Mouse (Mus musculus): ENCODE results near the gene Gm5767. TPM values are rescaled to one million over a fixed set of nuclear protein-coding genes. Genes with fewer than 3 reads are reported as not detected.

Gene Gm5767
- polyA plus RNA-seq, 1 experiment from 2014 or later, result not detected

GRCm38 (mm10) chr16:8671551-8672349 is 8.8 kb upstream of the Gm5767 start, which contains the start of gene Carhsp1:
TSS of gene Carhsp1 (minus strand) at chr16:8672155.
- H3K9ac ChIP-seq, result peak within 1 kb of the TSS; percentile 70
- ATAC-seq (ENCODE audit: insufficient number of reproducible peaks, insufficient read depth, low FRiP score, low TSS enrichment), result peak; percentile 84
- WGBS, result under 1% methylated on average over 67 of the region's 67 CpGs
- H3K4me1 ChIP-seq, result peaks cover 35% of the 10 kb centered on the region
- no peaks in the 10 kb centered on the region for H3K27me3 ChIP-seq
- peak within 1 kb of the TSS; percentile 67 for H3K4me2 ChIP-seq (replicated peaks)
- no peaks in the 10 kb centered on the region for H3K36me3 ChIP-seq
- H3K27ac ChIP-seq, result peak within 1 kb of the TSS; percentile 81
- H3K9me3 ChIP-seq, result no peaks in the 10 kb centered on the region
- H3K4me3 ChIP-seq, result peak within 1 kb of the TSS; percentile 77

- peak overlapping the region; percentile 47; the same call in 1 of the 2 replicates for H3K9ac ChIP-seq
- H3K36me3 ChIP-seq, result no peaks in the 10 kb centered on the region
- ATAC-seq (ENCODE audit: insufficient number of reproducible peaks, insufficient read depth, low FRiP score, low TSS enrichment), result no peak
- no peak overlapping the region for H3K27ac ChIP-seq
- peaks cover 35% of the 10 kb centered on the region for H3K4me1 ChIP-seq
- no peaks in the 10 kb centered on the region for H3K27me3 ChIP-seq
- 2% methylated on average over 18 of the region's 18 CpGs for WGBS
- H3K4me3 ChIP-seq, result peak overlapping the region; percentile 77
- H3K4me2 ChIP-seq (replicated peaks), result peak overlapping the region; percentile 67
- H3K9me3 ChIP-seq, result no peaks in the 10 kb centered on the region
Measured at GRCm38 (mm10) chr16:8672350-8672687, 8.3 kb upstream of the Gm5767 start.

GRCm38 (mm10) chr16:8672811-8673210 is 7.8 kb upstream of the Gm5767 start:
- Histone ChIP-seq H3K4me1 (peaks cover 32% of the 10 kb centered on the region), H3K27ac (no peak overlapping the region), H3K36me3 (no peaks in the 10 kb centered on the region), H3K9me3 (no peaks in the 10 kb centered on the region), H3K27me3 (no peaks in the 10 kb centered on the region), H3K4me2 (replicated peaks) (peak overlapping the region; percentile 67; the same call in 1 of the 2 replicates), H3K9ac (no peak overlapping the region), H3K4me3 (no peak overlapping the region)
- no peak for ATAC-seq (ENCODE audit: insufficient number of reproducible peaks, insufficient read depth, low FRiP score, low TSS enrichment)

GRCm38 (mm10) chr16:8673343-8673742 is 7.2 kb upstream of the Gm5767 start:
- H3K4me2 ChIP-seq (replicated peaks), result no peak overlapping the region
- 68% methylated on average over 6 of the region's 6 CpGs for WGBS
- no peak for ATAC-seq (ENCODE audit: insufficient number of reproducible peaks, insufficient read depth, low FRiP score, low TSS enrichment)
- H3K27ac ChIP-seq, result no peak overlapping the region
- H3K27me3 ChIP-seq, result no peaks in the 10 kb centered on the region
- peaks cover 27% of the 10 kb centered on the region for H3K4me1 ChIP-seq
- H3K36me3 ChIP-seq, result no peaks in the 10 kb centered on the region
- no peak overlapping the region for H3K4me3 ChIP-seq
- H3K9ac ChIP-seq, result no peak overlapping the region
- no peaks in the 10 kb centered on the region for H3K9me3 ChIP-seq

- H3K9ac ChIP-seq, result no peak overlapping the region
- no peaks in the 10 kb centered on the region for H3K36me3 ChIP-seq
- no peak overlapping the region for H3K27ac ChIP-seq
- peaks cover 20% of the 10 kb centered on the region for H3K4me1 ChIP-seq
- H3K9me3 ChIP-seq, result no peaks in the 10 kb centered on the region
- 3% methylated on average over 8 of the region's 8 CpGs for WGBS
- no peak overlapping the region for H3K4me2 ChIP-seq (replicated peaks)
- H3K4me3 ChIP-seq, result no peak overlapping the region
- no peaks in the 10 kb centered on the region for H3K27me3 ChIP-seq
- no peak for ATAC-seq (ENCODE audit: insufficient number of reproducible peaks, insufficient read depth, low FRiP score, low TSS enrichment)
Measured at GRCm38 (mm10) chr16:8674165-8674564, 6.4 kb upstream of the Gm5767 start.

GRCm38 (mm10) chr16:8675559-8675958 is 5.0 kb upstream of the Gm5767 start:
- Histone ChIP-seq H3K4me2 (replicated peaks) (no peak overlapping the region), H3K9me3 (no peaks in the 10 kb centered on the region), H3K27me3 (no peaks in the 10 kb centered on the region), H3K27ac (no peak overlapping the region), H3K4me3 (no peak overlapping the region), H3K9ac (no peak overlapping the region), H3K4me1 (peaks cover 7% of the 10 kb centered on the region), H3K36me3 (no peaks in the 10 kb centered on the region)
- no peak for ATAC-seq (ENCODE audit: insufficient number of reproducible peaks, insufficient read depth, low FRiP score, low TSS enrichment)
- WGBS, result 81% methylated on average over 8 of the region's 8 CpGs

GRCm38 (mm10) chr16:8676228-8676627 is 4.3 kb upstream of the Gm5767 start:
- no peak for ATAC-seq (ENCODE audit: insufficient number of reproducible peaks, insufficient read depth, low FRiP score, low TSS enrichment)
- H3K4me1 ChIP-seq, result peaks cover under 1% of the 10 kb centered on the region; the same call in 1 of the 2 replicates
- H3K4me3 ChIP-seq, result no peak overlapping the region
- H3K36me3 ChIP-seq, result no peaks in the 10 kb centered on the region
- no peak overlapping the region for H3K27ac ChIP-seq
- no peaks in the 10 kb centered on the region for H3K9me3 ChIP-seq
- no peak overlapping the region for H3K4me2 ChIP-seq (replicated peaks)
- 58% methylated on average over 2 of the region's 2 CpGs for WGBS
- no peaks in the 10 kb centered on the region for H3K27me3 ChIP-seq
- H3K9ac ChIP-seq, result no peak overlapping the region

GRCm38 (mm10) chr16:8676800-8677199 is 3.8 kb upstream of the Gm5767 start:
- no peak overlapping the region for H3K9ac ChIP-seq
- no peak overlapping the region for H3K27ac ChIP-seq
- no peaks in the 10 kb centered on the region for H3K4me1 ChIP-seq
- H3K4me2 ChIP-seq (replicated peaks), result no peak overlapping the region
- no peak overlapping the region for H3K4me3 ChIP-seq
- no peaks in the 10 kb centered on the region for H3K27me3 ChIP-seq
- H3K9me3 ChIP-seq, result no peaks in the 10 kb centered on the region
- no peaks in the 10 kb centered on the region for H3K36me3 ChIP-seq
- WGBS, result 54% methylated on average over 4 of the region's 4 CpGs
- no peak for ATAC-seq (ENCODE audit: insufficient number of reproducible peaks, insufficient read depth, low FRiP score, low TSS enrichment)

GRCm38 (mm10) chr16:8678035-8678434 is 2.5 kb upstream of the Gm5767 start:
- H3K4me1 ChIP-seq, result no peaks in the 10 kb centered on the region
- no peaks in the 10 kb centered on the region for H3K9me3 ChIP-seq
- no peak overlapping the region for H3K4me2 ChIP-seq (replicated peaks)
- H3K9ac ChIP-seq, result no peak overlapping the region
- 60% methylated on average over 5 of the region's 5 CpGs for WGBS
- H3K36me3 ChIP-seq, result no peaks in the 10 kb centered on the region; the same call in 1 of the 2 replicates
- no peak overlapping the region for H3K4me3 ChIP-seq
- H3K27me3 ChIP-seq, result no peaks in the 10 kb centered on the region
- H3K27ac ChIP-seq, result no peak overlapping the region
- no peak for ATAC-seq (ENCODE audit: insufficient number of reproducible peaks, insufficient read depth, low FRiP score, low TSS enrichment)

GRCm38 (mm10) chr16:8678676-8679075 is 1.9 kb upstream of the Gm5767 start:
- H3K4me1 ChIP-seq, result no peaks in the 10 kb centered on the region
- H3K27me3 ChIP-seq, result no peaks in the 10 kb centered on the region
- H3K9me3 ChIP-seq, result no peaks in the 10 kb centered on the region
- no peak overlapping the region for H3K27ac ChIP-seq
- H3K36me3 ChIP-seq, result no peaks in the 10 kb centered on the region; the same call in 1 of the 2 replicates
- ATAC-seq (ENCODE audit: insufficient number of reproducible peaks, insufficient read depth, low FRiP score, low TSS enrichment), result no peak
- H3K4me2 ChIP-seq (replicated peaks), result no peak overlapping the region
- H3K9ac ChIP-seq, result no peak overlapping the region
- 82% methylated on average over 4 of the region's 4 CpGs for WGBS
- H3K4me3 ChIP-seq, result no peak overlapping the region

- Histone ChIP-seq H3K4me1 (no peaks in the 10 kb centered on the region), H3K27ac (no peak overlapping the region), H3K4me3 (no peak overlapping the region), H3K9ac (no peak overlapping the region), H3K27me3 (no peaks in the 10 kb centered on the region), H3K36me3 (no peaks in the 10 kb centered on the region; the same call in 1 of the 2 replicates), H3K4me2 (replicated peaks) (no peak overlapping the region), H3K9me3 (no peaks in the 10 kb centered on the region)
- 89% methylated on average over 3 of the region's 3 CpGs for WGBS
- ATAC-seq (ENCODE audit: insufficient number of reproducible peaks, insufficient read depth, low FRiP score, low TSS enrichment), result no peak
Measured at GRCm38 (mm10) chr16:8679780-8680179, 790 bp upstream of the Gm5767 start.

- no peak overlapping the region for H3K4me3 ChIP-seq
- peaks cover 25% of the 10 kb centered on the region for H3K36me3 ChIP-seq
- H3K9ac ChIP-seq, result no peak overlapping the region
- H3K4me2 ChIP-seq (replicated peaks), result no peak overlapping the region
- 62% methylated on average over 4 of the region's 4 CpGs for WGBS
- H3K27ac ChIP-seq, result no peak overlapping the region
- H3K4me1 ChIP-seq, result no peaks in the 10 kb centered on the region
- no peaks in the 10 kb centered on the region for H3K9me3 ChIP-seq
- no peaks in the 10 kb centered on the region for H3K27me3 ChIP-seq
- ATAC-seq (ENCODE audit: insufficient number of reproducible peaks, insufficient read depth, low FRiP score, low TSS enrichment), result no peak
Measured at GRCm38 (mm10) chr16:8685087-8685486, 4.5 kb downstream of the Gm5767 start.
